Mouse (Mus musculus) embryonic stem cell, embryonic (primary cell): ENCODE data around the gene Cilp.

Experiments
- CTCF ChIA-PET, 4 experiments: fragments of 300-600 bp in 2 of 4; fragments of 350-600 bp in 2 of 4; sonication (Branson Sonifier 250); formaldehyde crosslinking; loops; one replicate each; lab custom pipeline; 2022; ENCODE audit warnings: inconsistent platforms in 2 of 4; lab: Charles Lee
- POLR2A ChIA-PET, 4 experiments: fragments of 300-600 bp in 2 of 4; fragments of 350-600 bp in 2 of 4; sonication (Branson Sonifier 250); formaldehyde crosslinking; loops; one replicate each; lab custom pipeline; 2022; ENCODE audit warnings: antibody characterized with exemption in 4 of 4, inconsistent platforms in 1 of 4; lab: Charles Lee

Cilp gene

DNA sequence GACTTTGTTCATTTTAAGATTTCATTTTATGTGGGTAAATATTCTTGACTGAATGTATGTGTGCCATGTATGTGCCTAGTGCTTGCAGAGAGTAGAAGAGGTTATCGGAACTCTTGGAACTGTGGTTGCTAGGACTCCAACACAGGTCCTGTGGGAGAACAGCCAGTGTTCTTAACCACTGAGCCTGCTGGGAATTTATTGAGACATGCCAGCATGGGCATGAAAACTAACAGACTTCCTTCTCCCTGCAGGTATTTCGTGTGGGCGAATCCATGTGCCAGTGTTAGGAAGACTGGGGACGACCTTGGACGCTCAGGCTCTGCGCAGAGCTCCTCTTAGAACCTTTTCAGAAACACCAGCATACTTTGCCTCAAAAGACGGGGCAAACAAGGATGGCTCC is 34.7 kb downstream of the Cilp start:
- POLR2A ChIA-PET = interaction anchor here in 1 of 4 experiments (1.4 kb wide), 1 partner anchor 10 kb away, joined by 3 read pairs; no protein-coding TSS in a partner anchor
- CTCF ChIA-PET = no interaction called here

DNA sequence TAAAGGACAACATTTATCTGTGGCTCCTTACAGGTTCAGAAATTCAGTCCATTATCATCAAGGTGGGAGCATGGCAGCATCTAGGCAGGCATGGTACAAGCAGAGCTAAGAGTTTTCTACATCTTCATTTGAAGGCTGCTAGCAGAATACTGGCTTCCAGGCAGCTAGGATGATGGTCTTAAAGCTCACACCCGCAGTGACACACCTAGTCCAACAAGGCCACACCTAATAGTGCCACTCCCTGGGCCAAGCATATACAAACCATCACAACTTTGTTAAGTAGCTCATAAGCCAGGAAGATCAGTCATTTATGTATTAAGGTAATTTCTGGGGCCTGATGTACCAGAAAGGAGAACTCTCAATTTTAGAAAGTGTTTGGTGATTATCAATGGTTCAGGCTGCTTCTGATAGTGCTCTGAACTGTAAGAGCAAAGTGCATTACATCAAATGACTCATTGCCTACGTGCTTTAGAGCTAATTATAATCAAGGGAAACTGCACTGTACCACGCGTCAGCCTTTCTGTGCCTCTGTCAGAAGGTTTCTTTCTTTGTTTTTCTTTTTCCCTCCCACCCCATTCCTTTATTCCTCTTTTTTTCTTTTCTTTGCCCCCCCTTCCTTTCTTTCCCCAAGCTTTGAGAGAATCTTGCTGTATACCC is 37.5 kb downstream of the Cilp start:
- POLR2A ChIA-PET = interaction anchor here in 2 of 4 experiments (0.7 to 1.1 kb wide), 4 partner anchors 30 to 162 kb away, joined by 3 to 8 read pairs (median 4); partner anchors contain the start of gene Igdcc3 (in 1 of the 2)
- CTCF ChIA-PET = interaction anchor here (0.6 to 0.8 kb wide), 5 partner anchors 9 to 297 kb away, joined by 3 to 16 read pairs (median 3); no protein-coding TSS in a partner anchor

DNA sequence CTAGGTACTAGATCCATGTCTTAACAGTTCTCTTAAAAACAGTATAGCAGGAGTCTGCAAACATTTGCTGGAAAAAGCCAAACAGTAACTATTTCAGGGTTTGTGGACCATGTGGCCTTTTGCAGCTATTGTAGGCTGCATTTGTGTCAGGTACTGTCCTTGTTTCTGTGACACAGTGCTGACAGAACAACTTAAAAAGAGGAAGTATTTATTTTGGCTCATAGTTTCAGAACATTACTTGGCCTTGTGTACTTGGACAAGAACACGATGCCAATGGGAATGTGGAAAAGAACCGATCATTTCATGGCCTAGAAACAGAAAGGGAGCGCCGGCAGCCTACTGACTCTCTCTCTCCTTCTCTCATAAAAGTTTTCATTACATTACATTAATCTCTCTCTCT is 38.6 kb downstream of the Cilp start:
- CTCF ChIA-PET = interaction anchor here in 1 of 4 experiments (0.5 kb wide), 1 partner anchor 1402 kb away, joined by 12 read pairs; no protein-coding TSS in a partner anchor
- POLR2A ChIA-PET = no interaction called here

DNA sequence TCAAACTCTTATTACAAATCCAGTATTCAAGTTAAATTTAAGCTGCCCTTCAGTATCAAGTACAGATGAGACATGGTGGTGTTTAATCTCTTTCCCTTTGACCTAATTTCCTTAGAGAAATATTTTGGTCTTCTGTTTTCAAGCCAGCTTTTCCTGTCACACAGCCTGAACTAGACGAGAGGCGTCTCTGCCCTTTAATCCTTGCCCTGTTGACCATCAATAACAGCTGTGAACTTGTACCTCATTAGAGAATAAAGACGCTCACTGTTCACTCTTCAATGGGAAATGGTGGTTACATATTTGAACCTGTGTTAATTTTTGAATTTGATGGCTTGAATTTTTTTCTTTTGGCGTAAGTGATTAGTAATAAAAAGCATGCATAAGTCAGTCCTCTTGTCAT is 39.3 kb downstream of the Cilp start:
- CTCF ChIA-PET = interaction anchor here in 1 of 4 experiments (0.5 kb wide), 1 partner anchor 1401 kb away, joined by 12 read pairs; no protein-coding TSS in a partner anchor
- POLR2A ChIA-PET = no interaction called here

DNA sequence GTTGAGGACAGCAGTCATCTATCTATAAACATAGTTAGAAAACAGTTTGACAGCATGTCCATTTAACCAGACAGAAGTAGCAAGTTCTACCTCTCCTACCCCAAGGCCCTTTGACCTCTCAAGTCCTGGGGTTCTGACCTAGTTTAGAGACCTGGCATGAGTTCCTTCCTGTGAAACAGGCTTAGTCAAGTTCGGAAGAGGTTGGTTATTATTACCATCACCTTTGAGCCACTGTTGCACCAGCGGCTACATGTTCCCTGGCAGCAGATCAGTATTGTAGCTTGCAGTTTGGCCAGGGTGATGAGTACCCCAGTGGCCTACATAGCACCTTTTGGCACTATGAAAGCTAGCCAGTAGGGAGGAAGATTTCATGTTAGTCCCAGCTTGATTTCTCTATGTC is 41.7 kb downstream of the Cilp start:
- POLR2A ChIA-PET = interaction anchor here in 2 of 4 experiments (0.8 to 1.5 kb wide), 2 partner anchors 13 to 19 kb away, joined by 3 read pairs; no protein-coding TSS in a partner anchor
- CTCF ChIA-PET = interaction anchor here in 1 of 4 experiments (0.7 kb wide), 1 partner anchor 8 kb away, joined by 4 read pairs; no protein-coding TSS in a partner anchor

DNA sequence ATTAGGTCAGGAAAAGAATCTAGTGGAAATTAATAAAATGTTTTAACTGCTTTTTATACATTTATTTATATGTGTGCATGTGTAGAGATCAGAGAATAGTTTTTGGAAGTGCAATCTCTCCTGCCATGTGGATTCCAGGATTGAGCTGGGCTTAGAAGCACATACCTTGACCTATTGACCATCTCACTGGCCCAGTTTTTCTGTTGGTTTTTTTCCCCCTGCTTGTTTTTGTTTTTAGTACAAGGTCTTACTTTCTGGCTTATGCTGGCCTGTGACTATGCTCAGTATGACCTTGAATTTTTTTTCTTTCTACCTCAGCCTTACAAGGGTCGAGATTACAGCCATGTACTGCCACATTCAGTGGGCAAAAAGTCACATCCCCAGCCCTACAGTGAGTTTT is 43.0 kb downstream of the Cilp start:
- POLR2A ChIA-PET = interaction anchor here in 1 of 4 experiments (1.2 to 1.5 kb wide), 2 partner anchors 14 to 33 kb away, joined by 3 read pairs; no protein-coding TSS in a partner anchor
- CTCF ChIA-PET = no interaction called here

DNA sequence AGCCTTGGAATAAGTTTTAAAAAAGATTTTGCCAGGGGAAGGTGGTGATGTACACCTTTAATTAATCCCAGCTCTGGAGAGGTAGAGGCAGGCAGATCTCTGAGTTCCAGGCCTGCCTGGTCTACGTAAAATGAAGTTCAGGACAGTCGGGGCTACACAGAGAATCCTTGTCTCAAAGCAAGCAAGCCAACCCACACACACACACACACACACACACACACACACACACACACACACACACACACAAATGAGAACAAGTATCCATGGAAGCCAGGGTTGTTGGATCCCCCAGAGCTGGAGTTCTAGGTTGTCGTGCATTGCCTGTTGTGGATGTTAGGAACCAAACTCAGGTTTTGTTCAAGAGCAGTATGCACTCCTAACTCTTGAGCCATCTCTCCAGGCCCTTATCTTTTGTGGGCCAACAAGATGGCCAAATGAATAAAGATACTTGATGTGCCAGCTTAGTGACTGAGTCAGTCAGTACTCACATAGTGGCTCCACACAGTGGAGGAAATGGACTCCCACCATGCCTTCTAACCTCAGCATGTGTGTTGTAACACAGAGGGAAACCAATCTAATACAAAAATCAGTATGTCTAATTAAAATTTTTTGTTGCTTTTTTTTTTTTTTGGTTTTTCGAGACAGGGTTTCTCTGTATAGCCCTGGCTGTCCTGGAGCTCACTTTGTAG is 47.8 kb downstream of the Cilp start:
- CTCF ChIA-PET = interaction anchor here in 1 of 4 experiments (0.7 to 0.9 kb wide), 2 partner anchors 152 to 842 kb away, joined by 4 to 5 read pairs; no protein-coding TSS in a partner anchor
- POLR2A ChIA-PET = interaction anchor here in 2 of 4 experiments (0.7 to 1.0 kb wide), 2 partner anchors 18 to 252 kb away, joined by 4 read pairs; partner anchors contain the start of gene Clpx (in 1 of the 2)

DNA sequence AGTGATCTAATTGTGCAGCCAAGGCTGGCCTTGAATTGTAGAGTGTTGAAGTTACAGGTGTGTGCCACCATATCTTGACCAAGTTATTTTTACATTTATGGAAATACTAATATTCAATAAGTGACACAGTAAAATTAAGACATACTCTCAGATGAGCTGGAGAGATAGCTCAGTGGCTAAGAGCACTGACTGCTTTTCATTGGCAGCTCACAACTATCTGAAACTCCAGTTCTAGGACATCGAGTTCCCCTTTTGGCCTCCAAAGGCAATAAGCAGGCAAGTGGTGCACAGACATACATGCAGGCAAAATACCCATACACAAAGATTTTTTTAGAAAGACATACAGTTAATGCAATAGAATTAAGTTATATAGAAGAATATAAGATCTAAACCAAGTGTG is 48.9 kb downstream of the Cilp start:
- ChIA-PET CTCF (no interaction called here), POLR2A (no interaction called here)

DNA sequence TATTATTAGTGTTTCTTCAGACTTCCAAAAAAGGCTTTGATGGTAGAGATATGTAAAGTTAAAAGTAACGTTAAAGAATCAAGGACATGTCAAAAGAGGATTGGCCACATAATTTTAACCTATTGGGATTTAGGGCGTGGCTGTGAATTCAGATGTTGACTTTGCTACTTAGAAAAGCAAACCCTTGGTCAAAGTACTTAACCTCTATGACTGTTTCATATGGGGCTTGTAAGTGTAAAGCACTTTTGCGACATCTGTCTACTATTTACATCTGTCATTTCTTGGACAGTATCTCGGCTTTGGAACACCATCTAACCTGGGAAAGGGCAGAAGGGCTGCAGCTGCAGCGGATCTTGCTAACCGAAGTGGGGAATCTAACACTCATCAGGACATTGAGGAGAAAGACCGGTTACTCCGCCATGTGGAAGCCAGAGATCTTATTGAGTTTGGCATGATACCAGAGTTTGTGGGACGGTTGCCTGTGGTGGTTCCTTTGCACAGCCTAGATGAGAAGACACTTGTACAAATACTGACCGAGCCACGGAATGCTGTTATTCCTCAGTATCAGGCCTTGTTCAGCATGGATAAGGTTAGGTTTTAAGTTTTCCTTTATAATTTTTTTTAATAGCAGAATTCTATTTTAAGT is 57.4 kb downstream of the Cilp start:
- CTCF ChIA-PET = no interaction called here
- POLR2A ChIA-PET = no interaction called here

DNA sequence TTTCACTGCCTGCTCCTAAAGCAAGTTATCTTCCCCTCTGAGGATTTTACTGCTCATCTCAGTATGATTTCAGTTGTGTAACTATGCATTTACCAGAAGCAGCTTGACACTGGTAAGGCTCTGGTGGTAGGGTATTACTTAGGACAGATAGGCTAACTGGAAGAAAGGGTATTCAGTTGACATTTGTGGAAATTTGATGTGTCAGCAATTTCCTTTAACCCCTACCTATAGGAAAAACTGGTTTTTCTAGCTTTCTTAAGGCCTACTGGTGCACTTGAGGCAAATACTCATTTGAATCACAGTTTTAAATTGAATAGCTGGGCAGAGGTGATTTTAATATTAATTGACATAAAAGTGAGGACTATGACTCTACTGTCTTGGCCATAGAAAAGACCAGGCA is 61.0 kb downstream of the Cilp start:
- ChIA-PET POLR2A (interaction anchor here in 1 of 4 experiments (1.1 to 1.2 kb wide), 3 partner anchors 10 to 82 kb away, joined by 3 to 5 read pairs (median 4); partner anchors contain the start of gene Pdcd7), CTCF (no interaction called here)

DNA sequence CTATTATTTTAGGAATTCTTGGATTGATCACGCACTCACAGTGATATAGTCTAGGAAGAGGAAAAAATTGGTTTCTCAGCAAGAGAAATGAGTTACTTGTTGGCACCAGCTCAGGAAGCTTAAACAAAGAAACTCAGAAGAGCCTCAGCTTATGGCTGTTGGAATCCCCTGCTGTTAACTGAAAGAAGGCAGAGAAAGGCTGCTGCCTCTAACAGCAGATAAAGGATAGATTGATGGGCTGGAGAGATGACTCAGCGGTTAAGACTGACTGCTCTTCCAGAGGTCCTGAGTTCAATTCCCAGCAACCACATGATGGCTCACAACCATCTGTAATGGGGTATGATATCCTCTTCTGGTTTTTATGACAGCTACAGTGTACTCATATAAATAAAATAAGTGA is 62.4 kb downstream of the Cilp start:
- POLR2A ChIA-PET = interaction anchor here in 3 of 4 experiments (1.0 to 1.2 kb wide), 5 partner anchors 9 to 131 kb away, joined by 3 to 5 read pairs (median 4); partner anchors contain the start of gene Pdcd7 (in 2 of the 3)
- CTCF ChIA-PET = no interaction called here
